Mouse (Mus musculus) thymus, postnatal 25 days (tissue): ENCODE data around the gene Olfml2a.

Experiments used
- DNase-seq: peaks from one replicate; pipeline ENCODE4 v3.0.0; 2022

Gene Olfml2a

DNA sequence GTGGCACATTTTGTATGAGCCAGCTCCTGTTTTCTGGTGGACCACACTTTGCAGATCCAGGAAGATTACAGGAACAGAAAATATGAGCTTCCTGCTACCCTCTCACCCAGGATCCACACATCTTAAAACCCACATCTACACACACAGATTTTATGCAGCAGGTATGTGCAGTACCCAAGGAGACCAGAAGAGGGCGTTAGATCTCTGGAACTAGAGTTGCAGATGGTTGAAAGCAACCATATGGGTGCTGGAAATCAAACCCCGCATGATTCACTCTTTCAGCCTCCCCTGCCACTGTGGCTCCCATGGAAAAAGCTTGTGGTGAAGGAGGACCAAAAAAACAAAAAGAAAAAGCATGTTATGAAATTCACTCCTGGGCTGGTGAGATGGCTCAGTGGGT is 7.3 kb downstream of the Olfml2a start:
- no peak for DNase-seq

GRCm38 (mm10) chr2:38941426-38941825 is 9.6 kb downstream of the Olfml2a start:
- DNase-seq: no peak

- no peak for DNase-seq
Measured at GRCm38 (mm10) chr2:38941898-38942297, 10.1 kb downstream of the Olfml2a start.

DNA sequence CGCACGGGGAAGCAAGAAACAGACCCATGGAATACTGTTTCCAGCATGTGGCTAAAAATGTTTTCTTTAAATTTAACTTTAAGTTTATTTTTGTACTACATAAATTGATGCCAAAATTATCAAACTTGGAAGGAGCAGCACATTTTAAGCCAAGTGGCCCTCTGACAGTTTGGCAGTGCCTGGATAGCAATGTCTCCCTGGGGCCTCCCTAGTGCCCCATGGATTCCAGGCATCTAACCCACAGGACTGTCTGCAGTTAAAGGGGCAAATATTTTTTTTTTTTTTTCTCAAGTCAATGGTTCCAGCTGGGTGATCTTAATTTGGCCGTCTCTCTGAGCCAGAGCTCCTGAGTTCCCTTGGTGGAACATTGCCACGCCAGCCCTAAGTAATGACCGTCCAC is 11.4 kb downstream of the Olfml2a start:
- no peak for DNase-seq

DNA sequence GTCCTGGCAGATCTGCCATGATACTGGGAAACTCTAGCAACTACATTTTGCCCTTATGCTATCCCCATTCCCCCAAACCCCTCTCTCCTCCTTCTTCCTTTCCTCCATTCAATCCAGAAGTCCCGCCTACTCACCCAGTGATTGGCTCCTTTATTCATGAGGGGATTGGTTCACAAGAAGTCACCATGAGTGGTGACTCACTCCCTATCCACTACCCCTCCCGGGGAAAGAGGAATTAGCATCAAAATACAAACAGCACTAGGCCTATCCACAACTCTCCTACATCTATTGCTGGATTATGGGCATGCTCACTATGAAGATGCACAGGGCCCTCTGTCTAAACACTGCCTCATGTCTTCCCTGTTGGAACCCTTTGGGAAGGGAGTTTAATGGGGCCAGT is 12.2 kb downstream of the Olfml2a start:
- no peak for DNase-seq

- no peak for DNase-seq
Measured at GRCm38 (mm10) chr2:38944460-38945161, 12.8 kb downstream of the Olfml2a start.

- DNase-seq: no peak
Measured at GRCm38 (mm10) chr2:38947566-38947965, 15.8 kb downstream of the Olfml2a start.

- no peak for DNase-seq
Measured at GRCm38 (mm10) chr2:38950281-38950719, 18.5 kb downstream of the Olfml2a start.

DNA sequence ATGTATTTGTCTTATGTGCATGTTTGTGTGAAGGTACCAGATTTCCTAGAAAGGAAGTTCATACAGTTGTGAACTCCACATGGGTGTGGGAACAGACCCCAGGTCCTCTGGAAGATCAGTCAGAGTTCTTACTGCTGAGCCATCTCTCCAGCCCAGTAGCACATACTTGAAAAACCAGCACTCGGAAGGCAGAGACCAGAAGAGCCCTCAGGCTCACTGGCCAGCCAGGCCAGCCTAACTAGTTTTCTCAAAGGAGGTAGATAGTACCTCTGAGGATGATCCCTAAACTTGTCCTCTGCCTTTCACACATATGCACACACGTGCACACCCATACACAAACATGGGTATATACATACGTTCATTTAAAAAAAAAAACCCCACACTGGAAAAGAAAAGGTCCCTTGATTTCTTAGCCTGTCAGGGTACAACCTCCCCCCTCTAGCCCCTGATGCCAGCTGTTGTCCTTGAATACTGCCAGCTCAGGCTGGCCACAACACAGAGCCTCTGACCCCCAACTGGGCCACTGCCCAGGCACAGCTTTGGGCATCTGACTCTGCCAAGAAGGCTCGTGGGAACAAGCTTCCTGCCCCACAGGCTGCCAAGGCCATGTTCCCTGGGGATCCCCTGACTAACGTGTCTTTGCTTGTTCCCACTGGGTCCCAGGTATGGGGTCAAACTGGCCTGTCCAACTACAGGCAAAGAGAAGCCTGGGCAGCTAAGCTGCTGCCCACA is 21.5 kb downstream of the Olfml2a start:
- DNase-seq: no peak

DNA sequence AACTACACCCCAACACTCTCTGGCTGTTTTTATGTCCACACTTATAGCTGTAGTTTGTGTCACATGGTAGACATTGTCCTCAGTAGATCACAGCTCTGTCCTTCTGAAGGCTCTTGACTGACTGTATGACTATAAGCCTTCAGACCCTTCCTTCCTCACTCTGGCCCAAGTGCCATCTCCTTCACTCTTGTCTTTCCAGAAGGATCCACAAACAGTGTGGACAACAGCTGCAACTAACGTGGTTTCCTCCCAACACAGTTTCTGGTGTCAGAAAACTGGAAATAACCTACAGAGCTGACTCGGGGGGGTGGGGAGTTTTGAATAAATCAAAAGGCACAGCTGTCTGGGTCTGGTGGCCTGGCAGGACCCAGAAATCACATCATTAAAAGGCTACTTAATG is 24.3 kb downstream of the Olfml2a start:
- no peak for DNase-seq

DNA sequence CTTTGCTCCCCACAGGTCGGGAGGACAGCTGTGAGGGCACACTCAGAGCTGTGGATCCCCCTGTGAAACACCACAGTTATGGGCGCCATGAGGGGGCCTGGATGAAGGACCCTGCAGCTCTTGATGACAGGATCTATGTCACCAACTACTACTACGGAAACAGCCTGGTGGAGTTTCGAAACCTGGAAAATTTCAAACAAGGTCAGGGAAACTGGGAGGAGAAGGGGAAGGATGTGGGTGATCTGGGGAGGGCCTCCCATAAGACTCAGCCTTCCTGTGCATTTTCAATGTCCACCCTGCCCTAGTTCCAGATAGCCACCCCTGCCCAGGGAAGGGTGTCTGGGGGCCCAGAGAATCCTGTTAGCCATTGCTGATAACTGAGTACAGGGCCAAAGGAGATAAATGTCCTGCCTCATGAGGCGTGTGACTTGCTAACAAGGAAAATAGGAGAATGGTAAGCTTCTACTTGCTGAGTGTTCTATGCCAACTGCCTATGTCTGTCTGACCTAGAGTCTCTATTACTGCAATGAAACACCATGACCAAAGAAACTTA is 26.0 kb downstream of the Olfml2a start:
- DNase-seq: no peak

- DNase-seq: no peak
Measured at GRCm38 (mm10) chr2:38964198-38964597, 32.4 kb downstream of the Olfml2a start.

GRCm38 (mm10) chr2:38969650-38970049 is 37.9 kb downstream of the Olfml2a start:
- DNase-seq: no peak

DNA sequence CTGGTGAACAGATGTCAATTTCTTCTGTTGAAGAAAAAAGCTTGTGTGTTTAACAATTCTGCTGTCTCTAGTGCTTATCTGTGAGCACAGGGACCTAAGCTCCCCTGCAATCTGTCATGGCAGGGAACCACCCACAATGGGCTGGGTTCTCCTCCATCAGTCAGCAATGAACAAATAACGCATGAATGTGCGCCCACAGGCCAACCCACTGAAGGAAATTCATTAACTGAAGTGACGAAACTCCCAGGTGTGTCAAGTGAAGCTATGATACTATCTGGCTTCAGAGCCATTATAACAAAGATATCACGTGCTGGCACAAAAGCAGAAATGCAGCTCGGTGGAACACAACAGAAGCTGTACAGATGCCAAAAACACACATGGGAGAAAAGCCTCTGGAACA is 38.3 kb downstream of the Olfml2a start:
- DNase-seq: no peak

DNA sequence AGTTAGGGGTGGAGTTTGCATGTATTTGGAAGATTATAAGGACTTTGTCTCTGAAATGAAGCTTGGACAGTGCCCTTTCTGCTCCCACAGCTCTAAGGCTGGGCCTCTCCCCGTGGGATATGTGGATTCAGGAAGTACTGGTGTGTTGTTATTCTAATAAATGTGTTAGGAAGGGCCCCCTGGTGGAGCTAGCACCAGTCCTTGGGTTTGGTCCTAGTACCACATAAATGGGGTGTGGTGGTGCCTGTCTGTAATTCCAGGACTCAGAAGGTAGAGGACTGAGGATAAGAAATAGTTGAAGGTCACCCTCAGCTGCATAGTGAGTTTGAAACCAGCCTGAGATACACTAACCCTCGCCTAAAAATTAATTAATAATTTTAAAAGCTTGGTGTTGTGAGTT is 41.4 kb downstream of the Olfml2a start:
- no peak for DNase-seq

DNA sequence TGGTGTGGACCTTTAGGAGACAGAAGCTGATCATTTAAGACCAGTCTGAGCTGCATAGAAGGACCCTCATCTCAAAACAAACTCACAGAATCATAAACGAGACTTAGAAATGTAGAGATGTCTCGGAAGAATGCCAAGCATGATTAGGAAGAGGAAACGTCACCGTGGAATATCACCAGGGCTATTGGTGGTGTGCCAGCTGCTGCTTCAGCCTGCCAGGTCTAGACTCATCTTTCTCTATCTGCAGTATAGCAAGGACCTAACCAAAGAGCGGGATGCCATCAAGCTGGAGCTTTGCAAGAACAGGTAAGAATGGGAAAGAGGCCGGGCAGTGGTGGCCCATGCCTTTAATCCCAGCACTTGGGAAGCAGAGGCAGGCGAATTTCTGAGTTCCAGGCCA is 41.9 kb downstream of the Olfml2a start:
- DNase-seq: no peak

GRCm38 (mm10) chr2:38974171-38974570 is 42.4 kb downstream of the Olfml2a start:
- no peak for DNase-seq

- no peak for DNase-seq
Measured at GRCm38 (mm10) chr2:38975181-38975580, 43.4 kb downstream of the Olfml2a start.

- no peak for DNase-seq
Measured at GRCm38 (mm10) chr2:38975941-38976805, 44.4 kb downstream of the Olfml2a start.

GRCm38 (mm10) chr2:38977837-38978236 is 46.1 kb downstream of the Olfml2a start:
- no peak for DNase-seq

DNA sequence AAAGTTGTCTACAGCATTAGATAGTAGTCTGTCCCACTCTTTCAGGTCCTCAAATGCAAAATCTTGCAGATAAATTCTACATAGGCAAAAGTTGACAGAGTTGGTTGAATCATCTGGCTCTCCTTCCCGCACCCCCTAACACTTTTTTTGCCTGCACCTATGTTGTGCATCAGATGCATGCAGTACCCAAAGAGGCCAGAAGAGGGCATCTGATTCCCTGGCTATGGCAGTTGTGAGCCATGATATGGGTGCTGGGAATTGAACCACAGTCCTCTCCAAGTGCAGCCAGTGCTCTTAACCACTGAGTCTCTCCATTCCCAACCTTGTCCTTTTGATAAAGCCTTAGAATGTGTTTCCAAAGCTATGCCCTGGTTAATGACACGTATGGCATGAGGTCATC is 51.7 kb downstream of the Olfml2a start:
- DNase-seq: no peak

GRCm38 (mm10) chr2:38986580-38986979 is 54.8 kb downstream of the Olfml2a start:
- no peak for DNase-seq

- DNase-seq: no peak
Measured at GRCm38 (mm10) chr2:38987371-38987770, 55.6 kb downstream of the Olfml2a start.
